Mouse (Mus musculus) embryonic facial prominence, embryonic 12.5 days (tissue): ENCODE results near the gene 6430531B16Rik. TPM values are rescaled to one million over a fixed set of nuclear protein-coding genes. Genes with fewer than 3 reads are reported as not detected.

Experiments used
- ATAC-seq: fragments of 200-750 bp; cut with Nextera tagmentation; 2 replicates; pipeline ENCODE4 v1.8.0; 2017; ENCODE audit not compliant: insufficient number of reproducible peaks, insufficient read depth, low FRiP score, low TSS enrichment
- H3K27ac ChIP-seq: fragments of 300-500 bp; sonication (generic); 2 replicates; pipeline ENCODE4 v1.5.1; 2016; ENCODE audit warnings: mild to moderate bottlenecking
- H3K27me3 ChIP-seq: fragments of 300-500 bp; sonication (generic); 2 replicates; pipeline ENCODE4 v1.6.1; 2016; ENCODE audit warnings: mild to moderate bottlenecking, moderate library complexity
- H3K36me3 ChIP-seq: fragments of 300-500 bp; sonication (generic); 2 replicates; pipeline ENCODE4 v1.6.1; 2016; ENCODE audit warnings: mild to moderate bottlenecking
- H3K4me1 ChIP-seq: fragments of 300-500 bp; sonication (generic); 2 replicates; pipeline ENCODE4 v1.6.1; 2016
- H3K4me2 ChIP-seq: fragments of 300-500 bp; sonication (generic); replicated peaks from 2 replicates; pipeline ENCODE4 v1.6.1; 2016; ENCODE audit warnings: mild to moderate bottlenecking, moderate library complexity
- H3K4me3 ChIP-seq: fragments of 300-500 bp; sonication (generic); 2 replicates; pipeline ENCODE4 v1.5.1; 2016; ENCODE audit warnings: mild to moderate bottlenecking
- H3K9ac ChIP-seq: fragments of 300-500 bp; sonication (generic); 2 replicates; pipeline ENCODE4 v1.6.1; 2016; ENCODE audit warnings: mild to moderate bottlenecking, moderate library complexity
- H3K9me3 ChIP-seq: fragments of 300-500 bp; sonication (generic); 2 replicates; pipeline ENCODE4 v1.6.1; 2016; ENCODE audit warnings: mild to moderate bottlenecking, moderate library complexity
- WGBS: fragments of 180-500 bp; shearing (Covaris S2); methylation state at CpG from one replicate; pipeline ENCODE4 v1.1.7; 2016; 5-methylcytosine and 5-hydroxymethylcytosine counted together
- polyA plus RNA-seq: library from polyadenylated mRNA; unstranded; fragments of >200 nt; fragmentation: Nextera tagmentation; extraction: Ambion mirVana; gene quantifications from 2 replicates; pipeline ENCODE4 v1.2.1, GENCODE M21; 2016

Gene 6430531B16Rik
- polyA plus RNA-seq, 1 experiment from 2014 or later: 0.14 TPM

DNA sequence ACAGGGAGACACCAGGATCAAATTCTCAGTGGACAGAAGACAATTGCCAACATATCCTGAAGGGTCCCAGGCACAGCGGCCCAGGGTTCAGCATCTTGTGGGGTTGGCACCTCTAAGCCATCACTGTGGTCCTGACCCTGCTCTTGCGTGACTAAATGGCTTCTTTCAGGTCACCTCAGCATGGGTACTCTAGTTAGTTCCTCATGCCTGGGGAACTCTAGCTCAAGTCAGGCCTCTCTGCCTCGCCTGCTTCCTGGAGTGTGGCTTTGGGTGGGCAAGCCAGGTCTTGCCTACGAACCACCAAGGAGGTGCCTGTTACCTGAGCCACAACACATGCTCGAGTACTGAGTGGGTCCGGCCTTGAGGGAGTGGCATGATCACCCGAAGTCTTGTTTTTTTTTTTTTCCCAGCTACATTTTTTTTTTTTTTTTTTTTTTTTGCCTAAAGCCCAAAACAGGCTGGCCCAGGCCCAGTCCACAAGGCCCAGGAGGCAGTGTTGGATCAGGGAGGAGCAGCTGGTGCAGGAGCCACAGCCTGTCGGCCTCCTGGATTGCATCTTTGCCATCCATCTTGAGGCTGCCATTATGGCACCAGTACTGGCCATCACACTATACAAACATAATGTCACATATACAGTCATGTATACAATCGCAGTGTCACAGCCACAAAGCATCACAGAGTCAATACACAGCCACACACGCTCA lies 8.2 kb downstream of the 6430531B16Rik start:
- no peaks in the 10 kb centered on the region for H3K9me3 ChIP-seq
- no peak overlapping the region for H3K27ac ChIP-seq
- no peak overlapping the region for H3K9ac ChIP-seq
- ATAC-seq: peak; percentile 49; the same call in 1 of the 2 replicates
- no peak overlapping the region for H3K4me2 ChIP-seq
- no peaks in the 10 kb centered on the region for H3K36me3 ChIP-seq
- H3K4me3 ChIP-seq: no peak overlapping the region
- no peaks in the 10 kb centered on the region; the same call in none of the 2 replicates for H3K27me3 ChIP-seq
- no peaks in the 10 kb centered on the region for H3K4me1 ChIP-seq
- 71% methylated on average over 10 of the region's 10 CpGs for WGBS

DNA sequence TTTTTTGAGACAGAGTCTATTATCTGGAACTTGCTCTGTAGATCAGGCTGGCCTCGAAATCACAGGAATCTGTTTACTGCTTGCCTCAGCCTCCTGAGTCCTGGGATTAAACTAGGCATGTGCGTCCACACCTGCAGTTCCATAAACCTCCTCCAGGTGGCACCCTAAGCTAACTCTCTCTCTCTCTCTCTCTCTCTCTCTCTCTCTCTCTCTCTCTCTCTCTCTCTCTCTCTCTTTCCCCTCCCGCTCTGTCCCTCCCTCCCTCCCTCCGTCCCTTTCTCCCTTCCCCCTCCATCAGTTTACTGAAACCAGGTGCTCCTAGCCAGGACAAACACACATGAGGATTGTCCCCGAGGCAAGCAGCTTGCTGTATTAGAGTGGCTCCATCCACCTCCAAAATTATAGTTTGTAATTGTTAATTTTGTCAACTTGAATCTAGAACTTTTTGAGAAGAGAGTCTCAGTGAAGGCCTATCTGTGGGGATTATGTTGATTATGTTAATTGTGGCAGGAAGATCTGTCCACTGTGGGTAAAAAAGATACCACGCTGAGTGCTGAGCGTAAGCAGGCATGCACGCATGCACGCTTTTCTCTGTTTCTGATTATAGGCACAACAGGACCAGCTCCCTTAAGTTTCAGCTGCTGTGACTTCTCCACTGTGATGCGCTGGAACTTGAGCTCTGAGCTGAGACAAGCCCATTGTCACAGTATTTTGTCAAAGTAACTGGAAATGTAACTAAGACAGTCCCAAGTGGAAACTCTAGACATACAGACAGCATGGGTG lies 9.0 kb downstream of the 6430531B16Rik start:
- H3K27me3 ChIP-seq: no peaks in the 10 kb centered on the region; the same call in none of the 2 replicates
- no peaks in the 10 kb centered on the region for H3K4me1 ChIP-seq
- ATAC-seq: no peak
- H3K4me3 ChIP-seq: no peak overlapping the region
- WGBS: 31% methylated on average over 9 of the region's 10 CpGs
- H3K9me3 ChIP-seq: no peaks in the 10 kb centered on the region
- no peak overlapping the region for H3K27ac ChIP-seq
- H3K36me3 ChIP-seq: no peaks in the 10 kb centered on the region
- H3K4me2 ChIP-seq: no peak overlapping the region; the same call in 1 of the 2 replicates
- no peak overlapping the region for H3K9ac ChIP-seq

DNA sequence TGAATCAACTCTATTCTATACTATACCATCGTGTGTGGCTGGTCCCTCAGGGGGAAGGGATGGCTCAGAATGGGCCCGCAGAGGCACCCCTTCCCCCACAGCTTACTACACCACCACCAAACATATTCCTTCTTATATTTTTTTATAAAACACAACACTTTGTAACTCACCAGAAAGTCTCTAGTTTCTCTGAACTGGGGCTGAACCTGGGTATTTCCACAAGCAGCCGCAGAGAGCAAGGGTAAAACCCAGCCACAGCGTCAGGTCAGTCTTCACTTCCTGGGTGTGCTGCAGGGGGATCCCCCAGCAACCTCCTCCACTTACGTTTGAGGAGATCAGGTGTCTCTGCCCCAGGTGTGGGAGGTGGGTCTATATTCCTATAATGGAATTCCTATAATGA lies 10.1 kb downstream of the 6430531B16Rik start:
- Histone ChIP-seq H3K27ac (no peak overlapping the region), H3K4me2 (no peak overlapping the region), H3K36me3 (no peaks in the 10 kb centered on the region), H3K9ac (no peak overlapping the region), H3K9me3 (no peaks in the 10 kb centered on the region), H3K27me3 (no peaks in the 10 kb centered on the region; the same call in none of the 2 replicates), H3K4me3 (no peak overlapping the region), H3K4me1 (no peaks in the 10 kb centered on the region)
- no peak for ATAC-seq
- WGBS: 43% methylated on average over 5 of the region's 5 CpGs

DNA sequence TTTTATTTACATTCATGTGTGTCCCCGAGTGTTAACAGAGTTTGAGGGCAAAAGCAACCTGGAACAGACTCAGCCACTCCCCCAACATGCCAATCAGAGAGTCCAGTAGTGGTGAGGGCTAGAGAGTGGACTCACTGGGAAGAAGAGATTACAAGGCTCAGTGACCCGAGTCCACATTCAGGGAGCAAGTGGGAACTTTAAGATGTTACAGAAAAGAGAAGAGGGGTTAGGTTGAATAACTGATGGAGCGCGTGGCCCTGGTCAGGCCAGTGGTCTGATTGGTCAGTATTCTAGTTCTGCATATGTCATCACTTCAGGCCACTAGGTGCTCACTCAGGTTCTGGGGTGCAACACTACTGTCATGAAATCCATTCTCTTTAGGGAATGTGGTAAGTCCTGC lies 11.4 kb downstream of the 6430531B16Rik start:
- Histone ChIP-seq H3K27me3 (no peaks in the 10 kb centered on the region; the same call in none of the 2 replicates), H3K36me3 (no peaks in the 10 kb centered on the region), H3K4me1 (no peaks in the 10 kb centered on the region), H3K27ac (no peak overlapping the region), H3K4me2 (no peak overlapping the region), H3K9me3 (no peaks in the 10 kb centered on the region), H3K9ac (no peak overlapping the region), H3K4me3 (no peak overlapping the region)
- ATAC-seq: no peak
- WGBS: 10% methylated on average over 4 of the region's 4 CpGs

DNA sequence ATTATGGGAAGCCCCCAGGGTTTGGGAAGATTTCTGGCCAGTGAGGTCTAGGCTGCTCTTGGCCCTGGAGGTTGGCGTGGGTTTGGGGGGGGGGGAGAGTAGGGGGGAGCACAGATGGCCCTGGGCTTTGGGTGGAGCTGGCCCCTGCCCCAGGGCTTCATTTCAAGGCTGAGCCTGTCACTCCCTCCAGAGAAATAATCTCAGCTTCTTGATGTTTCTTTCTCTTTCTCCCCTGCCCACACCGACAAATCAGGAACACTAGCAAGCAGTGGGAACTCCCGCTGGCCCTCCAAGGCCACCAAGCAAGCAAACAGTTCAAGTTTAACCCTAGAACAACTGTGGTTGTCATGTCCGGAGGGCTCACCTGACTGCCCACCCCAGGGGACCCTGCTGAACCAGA lies 14.7 kb downstream of the 6430531B16Rik start:
- Histone ChIP-seq H3K36me3 (no peaks in the 10 kb centered on the region), H3K4me3 (no peak overlapping the region), H3K27me3 (no peaks in the 10 kb centered on the region; the same call in none of the 2 replicates), H3K27ac (no peak overlapping the region), H3K4me2 (no peak overlapping the region), H3K9ac (no peak overlapping the region), H3K9me3 (no peaks in the 10 kb centered on the region), H3K4me1 (no peaks in the 10 kb centered on the region)
- ATAC-seq: no peak
- 59% methylated on average over 4 of the region's 4 CpGs for WGBS

DNA sequence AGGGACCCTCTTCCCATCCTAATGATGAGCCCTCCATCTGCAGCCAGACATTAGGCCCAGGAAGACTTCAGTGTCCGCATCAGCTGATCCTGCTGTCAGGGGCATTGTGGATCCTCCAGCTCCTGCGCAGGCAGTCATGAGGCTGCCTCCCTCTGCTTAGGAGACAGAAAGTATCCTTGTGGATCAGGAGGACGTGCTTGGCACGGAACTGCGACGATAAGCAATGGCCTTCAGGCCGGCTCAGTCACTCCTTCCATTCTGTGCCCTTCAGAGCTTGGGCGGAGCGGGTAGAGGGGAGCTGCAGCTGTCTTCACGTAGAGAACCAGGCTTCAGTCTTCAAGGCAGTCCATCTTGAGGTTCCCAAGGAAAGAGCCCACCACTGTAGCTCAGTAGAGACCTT lies 17.4 kb downstream of the 6430531B16Rik start:
- H3K4me1 ChIP-seq: no peaks in the 10 kb centered on the region
- 84% methylated on average over 10 of the region's 10 CpGs for WGBS
- H3K9me3 ChIP-seq: no peaks in the 10 kb centered on the region
- ATAC-seq: no peak
- no peak overlapping the region for H3K4me2 ChIP-seq
- H3K36me3 ChIP-seq: no peaks in the 10 kb centered on the region
- no peak overlapping the region for H3K4me3 ChIP-seq
- H3K27ac ChIP-seq: no peak overlapping the region
- peaks cover 7% of the 10 kb centered on the region for H3K27me3 ChIP-seq
- H3K9ac ChIP-seq: no peak overlapping the region

DNA sequence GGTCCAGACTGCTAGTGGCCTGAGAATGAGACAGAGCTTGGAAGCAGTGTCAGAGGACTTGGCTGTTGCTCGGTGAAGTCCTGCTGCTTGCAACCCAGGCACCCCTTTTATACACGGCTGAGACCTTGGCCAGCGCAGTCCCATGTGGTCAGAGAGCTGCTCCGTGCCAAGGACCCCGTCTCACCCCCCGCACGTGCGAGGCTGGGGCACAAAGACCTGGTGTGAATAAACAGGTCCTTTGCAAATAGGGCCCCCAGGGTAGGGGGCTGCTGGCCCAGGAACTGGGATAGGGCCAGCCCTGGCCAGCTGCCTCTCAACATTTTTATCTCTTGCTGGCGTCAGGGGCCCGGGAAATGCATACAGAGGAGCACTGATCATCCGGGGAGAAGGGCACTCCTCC lies 20.6 kb downstream of the 6430531B16Rik start:
- no peaks in the 10 kb centered on the region for H3K4me1 ChIP-seq
- no peak overlapping the region for H3K4me2 ChIP-seq
- 46% methylated on average over 11 of the region's 11 CpGs for WGBS
- H3K4me3 ChIP-seq: no peak overlapping the region
- H3K36me3 ChIP-seq: no peaks in the 10 kb centered on the region
- peak overlapping the region; percentile 33; the same call in 1 of the 2 replicates for H3K9ac ChIP-seq
- no peak overlapping the region for H3K27ac ChIP-seq
- H3K9me3 ChIP-seq: no peaks in the 10 kb centered on the region
- H3K27me3 ChIP-seq: peaks cover 7% of the 10 kb centered on the region
- no peak for ATAC-seq

DNA sequence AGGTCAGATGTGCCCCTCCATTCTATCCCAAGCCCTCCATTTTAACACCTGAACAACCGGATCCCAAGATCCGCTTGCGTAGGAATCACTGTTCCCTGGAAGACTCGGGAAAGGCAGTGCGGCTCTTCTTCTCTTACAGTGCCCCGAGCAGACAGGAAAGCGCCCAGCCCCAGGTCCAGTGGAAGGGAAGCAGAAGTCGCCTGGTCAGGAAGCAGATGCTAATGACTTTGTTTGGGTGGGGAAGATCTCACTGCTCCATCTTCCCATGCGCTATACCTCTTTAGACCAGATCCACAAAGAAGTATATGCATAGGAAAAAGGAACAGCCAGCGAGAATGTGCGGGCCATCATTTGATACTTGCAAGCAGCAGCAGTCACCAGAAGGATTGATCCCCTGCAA lies 21.1 kb downstream of the 6430531B16Rik start:
- no peak for ATAC-seq
- Histone ChIP-seq H3K9ac (no peak overlapping the region), H3K4me1 (no peaks in the 10 kb centered on the region), H3K9me3 (no peaks in the 10 kb centered on the region), H3K4me2 (no peak overlapping the region), H3K27me3 (peaks cover 7% of the 10 kb centered on the region), H3K36me3 (no peaks in the 10 kb centered on the region), H3K4me3 (no peak overlapping the region), H3K27ac (no peak overlapping the region)
- WGBS: 61% methylated on average over 11 of the region's 11 CpGs

DNA sequence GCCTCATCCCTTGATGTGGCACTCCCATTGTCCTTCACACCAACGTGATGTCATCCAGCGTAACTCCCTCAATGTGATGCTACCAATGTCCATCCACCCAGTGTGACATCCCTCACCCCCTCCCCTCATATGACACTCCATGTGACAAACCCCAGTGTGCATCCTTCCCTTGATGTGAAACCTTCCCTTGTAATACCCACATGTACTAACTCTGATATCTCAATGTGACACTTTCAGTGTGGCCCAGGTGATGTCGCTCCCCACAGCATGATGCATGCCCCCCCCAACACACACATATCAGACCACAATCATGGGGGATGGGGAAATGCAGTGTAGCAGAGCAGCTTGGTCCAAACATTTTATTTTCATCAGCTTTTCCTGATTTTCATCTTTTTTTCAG lies 21.9 kb downstream of the 6430531B16Rik start:
- H3K27me3 ChIP-seq: peaks cover 7% of the 10 kb centered on the region
- no peaks in the 10 kb centered on the region for H3K4me1 ChIP-seq
- no peak overlapping the region for H3K27ac ChIP-seq
- H3K36me3 ChIP-seq: no peaks in the 10 kb centered on the region
- no peaks in the 10 kb centered on the region for H3K9me3 ChIP-seq
- 81% methylated on average over 3 of the region's 3 CpGs for WGBS
- H3K9ac ChIP-seq: no peak overlapping the region
- no peak overlapping the region for H3K4me3 ChIP-seq
- ATAC-seq: no peak
- H3K4me2 ChIP-seq: no peak overlapping the region

DNA sequence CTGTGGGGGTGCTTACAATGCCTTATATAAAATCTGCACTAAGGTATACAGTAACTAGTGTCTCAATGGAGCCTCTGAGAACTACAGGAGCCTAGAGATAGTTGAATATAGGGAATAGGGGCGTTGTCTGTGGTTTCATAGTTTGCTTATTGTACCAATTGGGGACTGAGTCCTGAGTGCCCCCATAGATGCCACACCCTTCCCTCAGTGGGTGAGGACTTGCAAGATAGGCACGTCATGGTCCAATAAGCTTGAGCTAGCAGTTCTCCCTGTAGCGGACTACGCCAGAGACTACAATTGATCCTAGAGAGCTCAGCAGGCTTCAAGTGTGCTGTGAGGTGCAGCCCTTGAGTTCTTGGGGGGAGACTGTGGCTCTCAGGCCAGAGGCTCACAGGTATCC lies 23.1 kb downstream of the 6430531B16Rik start:
- peaks cover 7% of the 10 kb centered on the region for H3K27me3 ChIP-seq
- H3K36me3 ChIP-seq: no peaks in the 10 kb centered on the region
- no peak overlapping the region for H3K9ac ChIP-seq
- 83% methylated on average over 4 of the region's 4 CpGs for WGBS
- H3K4me3 ChIP-seq: no peak overlapping the region
- no peak overlapping the region for H3K27ac ChIP-seq
- no peaks in the 10 kb centered on the region for H3K4me1 ChIP-seq
- H3K9me3 ChIP-seq: no peaks in the 10 kb centered on the region
- ATAC-seq: no peak
- no peak overlapping the region for H3K4me2 ChIP-seq

DNA sequence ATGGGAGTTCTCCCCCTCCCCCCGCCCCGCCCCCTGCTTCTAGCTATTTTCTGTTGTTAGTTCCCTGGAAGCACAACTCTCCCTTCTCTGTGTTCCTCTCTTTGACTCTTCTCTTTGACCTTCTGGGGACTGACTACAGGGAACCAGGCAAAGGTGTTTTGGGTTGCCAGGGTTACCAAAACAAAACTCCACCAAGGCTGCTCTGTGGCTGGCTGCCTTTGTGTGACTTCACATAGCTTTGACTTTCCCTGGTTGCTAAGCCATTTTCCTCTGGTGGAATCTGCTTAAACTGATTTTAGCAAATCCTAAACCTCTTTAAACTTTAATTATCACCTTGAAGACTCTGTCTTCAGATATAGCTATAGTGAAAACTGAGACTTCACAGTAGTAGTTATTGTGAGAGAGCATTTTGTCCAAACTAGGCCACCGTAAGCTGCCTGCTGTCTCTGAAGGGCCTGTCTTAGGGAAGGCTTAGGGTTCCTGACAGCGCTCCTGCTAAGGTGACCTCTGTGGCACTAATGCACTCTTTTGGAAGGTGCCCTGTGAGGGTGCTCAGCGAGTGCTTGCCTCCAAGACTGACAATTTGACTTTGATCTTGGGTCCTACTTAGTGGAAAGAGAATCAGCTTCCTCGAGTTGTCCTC lies 26.4 kb downstream of the 6430531B16Rik start:
- WGBS: 52% methylated on average over 6 of the region's 6 CpGs

More for the DNA sequence above, 26.4 kb downstream of the 6430531B16Rik start:
- no peak for ATAC-seq
- H3K4me2 ChIP-seq: no peak overlapping the region
- H3K27me3 ChIP-seq: peaks cover 21% of the 10 kb centered on the region
- no peaks in the 10 kb centered on the region for H3K36me3 ChIP-seq
- H3K9ac ChIP-seq: no peak overlapping the region
- no peak overlapping the region for H3K27ac ChIP-seq
- H3K4me3 ChIP-seq: no peak overlapping the region
- no peaks in the 10 kb centered on the region for H3K9me3 ChIP-seq
- H3K4me1 ChIP-seq: no peaks in the 10 kb centered on the region
